Mouse (Mus musculus): Measurements from ENCODE around the gene Arg2.

Arg2 gene

DNA sequence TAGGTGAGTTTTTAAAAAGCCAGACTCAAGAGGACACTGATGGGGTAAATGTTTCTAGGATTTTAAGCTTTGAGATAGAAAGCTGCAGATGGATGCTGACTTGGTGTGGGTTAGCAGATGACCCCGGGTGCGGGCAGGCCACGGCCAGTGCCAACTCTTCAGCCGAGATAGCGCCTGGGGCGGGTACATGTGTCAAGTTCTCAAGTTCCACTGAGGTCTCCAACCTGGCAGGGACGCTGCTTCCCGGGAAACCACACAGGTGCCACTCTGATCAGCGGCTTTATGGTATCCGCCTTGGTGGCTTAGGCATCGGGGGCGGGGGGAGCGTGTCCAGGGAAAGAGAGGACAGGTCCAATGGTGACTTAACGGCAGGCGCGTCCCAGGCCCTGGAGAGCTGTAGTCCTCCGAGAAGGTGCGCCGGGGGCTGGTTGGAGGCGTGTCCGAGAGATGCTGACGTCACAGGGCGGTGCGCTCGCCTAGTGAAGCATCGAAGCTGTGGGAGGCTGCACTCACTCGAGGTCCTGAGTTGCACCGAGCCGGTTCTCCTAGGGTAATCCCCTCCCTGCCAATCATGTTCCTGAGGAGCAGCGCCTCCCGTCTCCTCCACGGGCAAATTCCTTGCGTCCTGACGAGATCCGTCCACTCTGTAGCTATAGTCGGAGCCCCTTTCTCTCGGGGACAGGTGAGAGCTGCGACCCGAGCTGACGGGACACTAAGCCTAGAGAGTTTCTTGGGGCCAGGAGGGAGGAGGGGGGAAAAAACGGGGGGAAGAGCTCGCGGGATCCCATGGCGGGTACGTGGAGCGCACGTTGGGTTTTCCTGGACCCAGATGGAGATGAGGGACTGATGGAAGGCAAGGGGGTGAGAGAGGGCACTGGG, at the start of gene Arg2:
Gene Arg2, plus strand, starts transcription at position 479 of the 879 bp plus-strand sequence.
- DNase-seq (ENCODE audit: inconsistent age in 2 of 2, low spot score in 1 of 2): peak; percentile 69 to 84

GRCm38 (mm10) chr12:79089182-79089812, 41.3 kb upstream of the Arg2 start, which contains the start of gene Pigh:
TSS of gene Pigh (minus strand) at chr12:79089651.
- peak; percentile 88 to 94 for DNase-seq (ENCODE audit: inconsistent age in 2 of 2, low spot score in 1 of 2)

DNA sequence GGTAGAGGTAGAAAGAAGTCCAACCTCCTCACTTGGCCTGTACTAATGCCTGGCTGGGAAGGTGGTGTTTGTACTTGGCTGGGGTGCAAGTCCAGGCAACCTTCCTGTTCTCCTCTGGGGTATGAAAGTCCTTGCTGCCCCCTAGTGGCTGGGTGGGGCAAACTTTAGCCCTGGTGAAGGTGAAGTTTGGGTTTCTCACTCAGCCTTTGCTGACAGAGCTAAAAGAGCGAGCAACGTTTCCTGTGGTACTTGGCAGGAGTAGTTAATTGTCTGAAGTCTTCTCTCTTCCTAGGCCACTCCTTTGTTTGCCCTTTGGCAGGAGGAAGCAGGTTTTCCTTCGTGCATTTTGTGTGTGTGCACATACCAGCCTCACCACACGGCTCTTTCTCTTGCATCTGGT, 38.0 kb upstream of the Arg2 start:
- DNase-seq (ENCODE audit: inconsistent age in 2 of 2, low spot score in 1 of 2): peak; percentile 59 to 85

DNA sequence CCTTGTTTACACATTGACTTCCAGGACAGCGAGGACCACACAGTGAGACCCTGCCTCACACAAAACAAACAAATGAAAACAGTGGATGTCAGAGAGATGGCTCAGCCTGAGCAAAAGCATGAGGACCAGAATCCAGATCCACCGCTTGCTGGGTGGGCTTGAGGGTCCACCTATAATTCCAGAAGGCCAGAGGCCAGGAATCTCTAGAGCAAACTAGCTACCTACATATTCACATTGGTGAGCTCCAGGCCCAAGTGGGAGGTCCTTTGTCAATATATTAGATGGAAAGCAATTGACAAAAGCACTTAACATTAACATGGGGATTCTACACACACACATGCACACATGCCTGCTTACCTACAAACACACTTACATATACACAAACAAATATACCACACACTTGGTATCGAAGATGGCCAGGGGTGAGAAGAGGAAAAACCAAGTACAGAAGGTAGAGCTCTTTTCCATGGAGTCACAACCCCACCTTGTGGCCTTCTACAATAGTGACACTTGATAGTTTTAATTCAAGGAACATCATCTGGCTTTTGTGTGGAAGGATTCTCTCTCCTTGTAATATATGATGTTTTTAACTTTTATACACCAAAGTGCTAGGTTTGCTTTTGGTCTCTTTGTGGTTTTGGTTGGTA, 33.3 kb upstream of the Arg2 start:
- peak in 1 of 2 experiments; percentile 65 for DNase-seq (ENCODE audit: inconsistent age in 2 of 2, low spot score in 1 of 2)

DNA sequence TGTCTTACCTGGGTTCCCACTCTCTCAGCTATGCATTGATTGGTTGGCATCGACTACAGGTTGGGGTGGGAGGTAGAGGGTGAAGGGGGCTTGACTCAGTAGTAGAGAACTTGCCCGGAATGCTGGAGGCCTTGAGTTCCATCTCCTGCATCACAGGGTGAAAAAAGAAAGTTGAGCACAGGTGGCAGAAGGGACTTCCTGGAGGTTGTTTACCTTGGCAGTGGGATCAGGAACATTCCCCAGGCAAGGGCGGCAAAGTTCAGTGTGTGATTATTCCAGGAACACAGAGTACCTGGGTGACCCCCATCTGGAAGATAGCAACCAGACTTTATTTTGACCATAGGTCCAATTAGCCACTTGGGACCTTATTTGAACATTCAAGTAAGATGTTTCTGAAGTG, 26.8 kb upstream of the Arg2 start:
- no peak for DNase-seq (ENCODE audit: inconsistent age in 2 of 2, low spot score in 1 of 2)

DNA sequence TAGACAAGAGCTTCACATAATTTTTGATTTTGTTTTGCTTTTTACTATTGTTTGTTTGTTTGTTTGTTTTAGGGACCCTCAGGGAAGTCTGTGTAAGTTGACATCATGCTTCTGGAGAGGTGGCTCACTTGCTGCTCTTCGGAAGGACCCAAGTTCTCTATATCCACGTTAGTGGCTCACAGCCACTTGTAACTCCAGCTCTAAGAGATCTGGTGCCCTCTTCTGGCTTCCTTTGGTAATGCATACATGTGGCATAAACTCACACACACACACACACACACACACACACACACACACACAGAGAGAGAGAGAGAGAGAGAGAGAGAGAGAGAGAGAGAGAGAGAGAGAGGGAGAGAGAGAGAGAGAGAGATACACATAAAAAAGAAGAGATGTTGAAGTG, 26.0 kb upstream of the Arg2 start:
- DNase-seq (ENCODE audit: inconsistent age in 2 of 2, low spot score in 1 of 2): no peak

DNA sequence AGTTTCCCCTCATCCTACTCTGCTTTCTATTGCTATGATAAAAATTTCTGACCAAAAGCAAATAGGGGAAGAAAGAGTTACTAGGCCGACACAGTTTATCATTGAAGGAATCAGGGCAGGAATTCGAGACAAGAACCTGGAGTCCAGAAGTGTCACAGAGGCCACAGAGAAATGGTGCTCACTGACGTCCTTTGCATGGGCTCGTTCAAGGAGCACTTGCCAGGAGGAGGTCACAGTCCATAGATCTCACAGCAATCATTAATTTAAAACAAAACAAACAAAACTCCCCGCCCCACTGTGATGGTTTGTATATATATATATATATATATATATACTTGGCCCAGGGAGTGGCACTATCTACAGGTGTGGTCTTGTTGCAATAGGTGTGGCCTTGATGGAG, 25.3 kb upstream of the Arg2 start:
- DNase-seq (ENCODE audit: inconsistent age in 2 of 2, low spot score in 1 of 2): no peak

DNA sequence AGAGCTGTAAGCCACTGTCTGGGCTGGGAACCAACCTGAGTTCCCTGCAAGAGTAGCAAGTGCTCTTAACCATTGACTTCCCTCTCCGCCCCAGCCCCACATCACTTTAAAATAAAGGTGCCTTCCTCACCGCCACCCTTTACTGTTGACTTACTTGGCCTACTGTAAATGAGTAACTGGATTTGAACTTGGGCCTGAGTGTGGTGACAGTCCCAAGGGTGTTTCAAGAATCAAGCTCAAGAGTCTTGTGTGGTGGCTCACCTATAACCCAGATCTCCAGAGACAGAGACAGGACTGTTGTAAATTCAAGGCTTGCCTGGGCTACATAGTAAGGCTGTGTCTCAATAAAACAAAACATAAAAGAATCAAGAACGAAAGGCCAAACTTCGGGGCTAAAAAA, 11.6 kb upstream of the Arg2 start:
- DNase-seq (ENCODE audit: inconsistent age in 2 of 2, low spot score in 1 of 2): no peak

GRCm38 (mm10) chr12:79122820-79123219, 7.8 kb upstream of the Arg2 start:
- peak in 1 of 2 experiments; percentile 30 for DNase-seq (ENCODE audit: inconsistent age in 2 of 2, low spot score in 1 of 2)

DNA sequence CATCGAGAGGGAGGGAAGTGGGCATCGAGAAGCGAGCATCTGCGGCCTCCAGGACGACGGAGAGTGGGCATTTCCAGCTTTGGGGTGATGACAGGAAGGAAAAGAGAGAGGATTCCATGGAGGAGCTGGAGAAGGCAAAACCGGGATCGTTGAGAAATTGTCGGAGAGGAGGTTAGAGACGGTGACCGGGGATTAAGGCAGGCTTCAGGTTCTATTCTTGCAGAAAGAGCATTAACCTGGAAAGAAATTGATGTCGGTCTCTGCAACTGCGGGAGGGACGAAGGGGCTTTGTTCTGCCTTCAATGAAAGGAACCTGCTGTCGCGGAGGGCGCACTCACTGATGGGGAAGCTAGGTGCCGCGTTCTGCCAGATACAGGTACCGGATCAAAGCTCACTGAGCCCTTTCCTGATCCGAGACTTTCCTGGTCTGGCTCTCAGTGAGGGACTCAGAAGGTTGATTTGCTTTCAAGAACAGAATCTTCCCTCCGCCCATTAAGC, 650 bp downstream of the Arg2 start:
- DNase-seq (ENCODE audit: inconsistent age in 2 of 2, low spot score in 1 of 2): no peak

GRCm38 (mm10) chr12:79131706-79132460, 1.3 kb downstream of the Arg2 start:
- no peak for DNase-seq (ENCODE audit: inconsistent age in 2 of 2, low spot score in 1 of 2)

GRCm38 (mm10) chr12:79134676-79135075, 4.1 kb downstream of the Arg2 start:
- no peak for DNase-seq (ENCODE audit: inconsistent age in 2 of 2, low spot score in 1 of 2)

DNA sequence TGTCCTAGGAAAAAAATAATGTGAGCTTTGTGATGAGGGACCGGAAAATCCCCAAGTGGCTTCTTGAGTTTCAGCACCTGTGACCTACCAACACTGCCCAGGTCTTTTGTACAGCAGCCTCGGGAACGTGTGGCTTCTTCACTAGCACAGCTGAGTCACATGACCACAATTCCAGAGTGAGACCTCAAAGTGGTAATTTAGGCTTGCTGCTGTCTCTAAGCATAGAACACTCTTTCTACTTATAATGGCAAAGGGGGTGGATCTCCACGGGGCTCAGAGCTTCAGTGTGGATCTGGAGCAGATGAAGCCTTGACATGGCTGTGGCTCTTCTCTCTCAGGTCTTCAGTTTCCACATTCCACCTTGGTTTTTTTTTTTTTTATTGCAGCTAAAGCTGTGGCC, 4.5 kb downstream of the Arg2 start:
- no peak for DNase-seq (ENCODE audit: inconsistent age in 2 of 2, low spot score in 1 of 2)

DNA sequence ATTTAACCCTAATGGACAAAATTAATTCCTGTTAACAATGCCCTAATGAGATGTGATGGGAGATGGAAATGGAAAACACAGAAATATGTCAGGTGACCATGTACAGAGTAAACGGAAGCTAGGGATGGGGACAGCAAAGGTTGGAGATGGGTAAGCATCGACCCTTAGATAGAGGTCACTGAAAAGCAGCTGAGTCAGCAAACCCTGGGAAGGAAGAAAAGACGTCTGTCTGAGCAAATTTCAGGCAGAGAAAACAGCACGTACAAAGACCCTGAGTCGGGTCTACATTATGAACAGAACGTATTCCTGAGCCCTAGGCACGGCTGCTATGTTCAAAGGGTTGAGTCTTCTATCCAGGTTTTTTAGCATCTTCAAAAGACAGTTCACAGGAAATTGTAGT, 6.4 kb downstream of the Arg2 start:
- no peak for DNase-seq (ENCODE audit: inconsistent age in 2 of 2, low spot score in 1 of 2)

GRCm38 (mm10) chr12:79138999-79139398, 8.4 kb downstream of the Arg2 start:
- no peak for DNase-seq (ENCODE audit: inconsistent age in 2 of 2, low spot score in 1 of 2)

DNA sequence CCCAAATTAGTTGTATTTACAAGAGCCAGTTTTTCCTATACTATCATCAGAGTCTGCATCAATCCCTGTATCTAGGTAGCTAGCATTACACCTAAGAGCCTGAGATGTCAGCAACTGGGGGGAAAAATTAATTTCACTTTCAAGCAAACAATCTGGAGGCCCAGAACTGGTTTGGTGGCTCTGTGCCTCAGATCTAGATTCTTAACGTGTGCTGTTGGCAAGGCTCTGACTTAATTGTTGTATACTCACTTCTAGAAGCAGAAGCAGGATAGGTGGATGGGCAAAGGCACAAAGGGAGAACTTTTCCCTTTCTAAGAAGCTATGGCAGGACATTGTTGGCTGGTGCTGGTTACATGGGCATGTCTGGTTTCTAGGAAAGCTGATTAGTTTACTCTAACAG, 8.8 kb downstream of the Arg2 start:
- DNase-seq (ENCODE audit: inconsistent age in 2 of 2, low spot score in 1 of 2): no peak

DNA sequence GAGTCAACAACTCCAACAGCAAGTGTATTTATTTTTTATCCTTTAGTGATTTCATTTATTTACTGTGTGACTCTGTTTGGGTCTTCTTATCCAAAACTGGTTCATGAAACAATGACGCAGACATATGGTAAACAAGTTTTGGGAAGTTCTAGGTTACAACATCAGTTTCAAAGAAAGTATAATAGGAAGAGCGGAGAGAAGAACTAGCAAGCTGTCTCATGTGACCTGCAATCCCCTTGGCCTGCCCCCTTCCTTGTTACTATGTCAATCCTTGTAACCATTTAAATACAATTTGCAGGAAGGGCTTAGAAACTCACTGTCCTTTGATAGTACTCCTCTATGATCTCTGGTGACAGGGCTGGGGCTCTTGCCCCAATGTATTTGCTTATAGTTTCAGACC, 10.2 kb downstream of the Arg2 start:
- DNase-seq (ENCODE audit: inconsistent age in 2 of 2, low spot score in 1 of 2): no peak

GRCm38 (mm10) chr12:79141384-79141783, 10.8 kb downstream of the Arg2 start:
- DNase-seq (ENCODE audit: inconsistent age in 2 of 2, low spot score in 1 of 2): no peak

DNA sequence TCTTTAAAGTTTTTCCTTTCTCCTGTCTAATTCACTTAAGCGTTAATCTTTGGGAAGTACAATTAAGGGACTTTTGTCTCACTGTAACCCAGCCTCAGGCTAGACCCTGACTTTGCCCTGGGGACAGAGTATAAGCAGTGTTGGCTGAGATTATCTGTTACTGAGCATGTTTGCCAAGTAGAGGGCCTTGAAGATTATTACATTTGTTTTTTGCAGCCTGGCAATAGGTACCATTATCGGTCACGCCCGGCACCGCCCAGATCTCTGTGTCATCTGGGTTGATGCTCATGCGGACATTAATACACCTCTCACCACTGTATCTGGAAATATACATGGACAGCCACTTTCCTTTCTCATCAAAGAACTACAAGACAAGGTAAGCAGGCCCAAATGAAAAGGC, 19.1 kb downstream of the Arg2 start:
- DNase-seq (ENCODE audit: inconsistent age in 2 of 2, low spot score in 1 of 2): no peak

GRCm38 (mm10) chr12:79162876-79163275, 32.3 kb downstream of the Arg2 start:
- no peak for DNase-seq (ENCODE audit: inconsistent age in 2 of 2, low spot score in 1 of 2)

GRCm38 (mm10) chr12:79169173-79169572, 38.6 kb downstream of the Arg2 start:
- no peak for DNase-seq (ENCODE audit: inconsistent age in 2 of 2, low spot score in 1 of 2)

All from adrenal gland, adult (tissue).